Mouse (Mus musculus) c-Kit-positive CD71-positive TER-119-negative erythroid progenitor cells, embryonic 14.5 days (primary cell): ENCODE results near the gene As3mt.
"Not testable (repeated sequence)": the region's sequence is repeated elsewhere in the genome, so short reads cannot be mapped to it uniquely, and the experiment has no call there.

Experiments used
- DNase-seq: peaks from one replicate; pipeline ENCODE4 v3.0.0-alpha.2; 2013; ENCODE audit warnings: low read depth

Gene As3mt

GRCm38 (mm10) chr19:46752235-46752634, 45.0 kb downstream of the As3mt start:
- DNase-seq, result no peak

DNA sequence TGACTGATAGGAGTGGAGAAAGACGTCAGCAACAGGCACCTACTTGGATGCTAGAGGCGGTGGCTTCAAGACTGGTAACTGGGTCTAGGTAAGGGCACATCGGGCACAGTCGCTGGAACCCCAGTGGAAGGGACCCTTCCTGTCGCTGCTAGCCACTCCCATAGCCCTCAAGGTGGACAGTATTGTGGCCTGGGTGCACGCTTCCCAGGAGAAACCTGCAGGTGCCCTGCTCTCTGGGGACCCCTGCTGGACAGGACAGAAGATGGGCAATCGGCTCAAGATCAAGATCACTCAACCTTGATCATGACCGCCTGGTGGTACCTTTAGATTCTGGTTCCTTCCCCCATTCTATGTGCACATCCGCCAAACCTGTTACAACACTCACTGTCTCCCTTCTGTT, 47.8 kb downstream of the As3mt start:
- DNase-seq, result no peak

DNA sequence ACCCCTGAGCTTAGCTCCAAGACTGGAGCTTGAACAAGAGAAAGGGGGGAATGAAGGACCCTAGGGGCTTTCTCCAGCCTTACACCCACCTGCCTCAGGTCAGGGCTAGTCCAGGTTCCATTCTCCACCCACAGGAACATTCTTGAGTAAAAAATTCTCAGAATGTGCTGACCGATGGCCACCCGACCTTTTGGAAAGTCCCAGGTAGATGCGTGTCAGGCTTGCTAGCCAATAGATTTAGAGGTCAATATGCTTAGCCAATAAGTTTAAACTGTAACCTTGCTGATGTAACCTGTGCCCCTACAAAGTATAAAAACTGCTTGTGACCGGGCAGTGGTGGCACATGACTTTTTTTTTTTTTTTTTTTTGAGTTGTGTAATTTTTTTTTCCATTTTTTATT, 49.0 kb downstream of the As3mt start:
- DNase-seq, result no peak

DNA sequence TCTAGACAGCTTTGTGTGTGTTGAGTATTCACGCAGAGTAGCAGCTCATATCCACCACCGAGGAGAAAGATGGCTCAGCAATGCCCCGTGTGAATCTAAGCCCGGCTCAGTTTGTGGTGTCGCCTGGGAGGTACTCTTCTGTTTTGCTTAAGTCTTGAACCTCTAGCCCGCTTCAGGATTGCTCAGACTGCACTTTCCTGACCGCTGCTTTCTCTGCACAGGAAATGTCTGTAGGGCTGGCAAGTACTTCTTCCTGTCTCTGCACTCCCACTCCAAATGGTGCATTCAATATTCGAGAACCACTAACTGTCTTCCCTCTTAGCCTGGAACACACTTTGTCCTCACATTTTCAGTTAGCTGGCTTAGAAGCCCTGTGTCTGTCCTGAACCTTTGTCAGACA, 51.8 kb downstream of the As3mt start:
- no peak for DNase-seq

DNA sequence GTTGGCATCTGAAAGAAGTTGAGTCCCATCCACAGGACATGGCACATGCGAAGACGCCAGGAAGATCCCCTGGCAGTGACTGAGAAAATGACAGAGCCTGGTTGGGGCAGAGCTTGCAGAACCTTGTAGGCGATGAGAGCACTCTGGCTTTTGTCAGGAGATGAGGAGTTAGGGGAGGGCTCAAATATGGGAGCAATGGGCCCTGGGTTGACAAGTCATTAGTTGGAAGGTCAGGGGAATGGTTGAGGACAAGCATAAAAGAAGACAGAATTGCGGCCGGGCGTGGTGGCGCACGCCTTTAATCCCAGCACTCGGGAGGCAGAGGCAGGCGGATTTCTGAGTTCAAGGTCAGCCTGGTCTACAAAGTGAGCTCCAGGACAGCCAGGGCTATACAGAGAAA, 52.7 kb downstream of the As3mt start:
- DNase-seq, result not testable (repeated sequence)

- peak; percentile 80 for DNase-seq
Observed at GRCm38 (mm10) chr19:46760375-46761160, 53.3 kb downstream of the As3mt start.

DNA sequence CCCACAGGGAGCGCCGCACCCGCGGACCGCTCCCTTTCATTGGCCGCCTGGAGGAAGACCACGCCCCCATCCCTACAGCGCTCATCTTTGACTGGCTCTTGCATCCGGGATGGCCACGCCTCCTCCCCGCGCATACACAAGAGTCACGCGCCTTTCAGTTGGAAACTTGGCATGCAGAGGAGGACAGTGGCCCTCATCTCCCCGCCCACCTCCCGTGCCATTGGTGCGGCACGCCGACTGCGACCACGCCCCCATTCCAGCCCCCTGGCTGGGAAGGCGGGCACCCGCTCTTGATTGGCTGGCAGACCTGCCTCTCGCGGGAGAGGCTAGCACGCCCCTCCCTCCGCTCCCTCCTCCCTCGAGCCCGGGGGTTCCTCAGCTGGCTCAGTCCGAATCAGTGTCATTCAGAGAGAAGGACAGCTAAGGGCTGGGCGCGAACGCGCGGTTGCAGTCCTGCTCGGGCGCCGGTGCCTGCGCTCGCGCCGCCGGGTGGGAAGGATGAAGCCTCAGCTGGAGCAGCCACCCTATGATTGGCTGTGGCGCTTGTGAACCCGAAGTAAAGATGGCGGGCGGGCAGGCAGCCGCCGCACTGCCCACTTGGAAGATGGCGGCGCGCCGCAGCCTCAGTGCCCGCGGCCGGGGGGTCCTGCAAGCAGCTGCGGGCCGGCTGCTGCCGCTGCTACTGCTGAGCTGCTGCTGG, 54.1 kb downstream of the As3mt start, which contains the start of gene Cnnm2:
Cnnm2 (plus strand) TSS at position 350 of the 700 bp plus-strand sequence.
- peak; percentile 100 for DNase-seq

DNA sequence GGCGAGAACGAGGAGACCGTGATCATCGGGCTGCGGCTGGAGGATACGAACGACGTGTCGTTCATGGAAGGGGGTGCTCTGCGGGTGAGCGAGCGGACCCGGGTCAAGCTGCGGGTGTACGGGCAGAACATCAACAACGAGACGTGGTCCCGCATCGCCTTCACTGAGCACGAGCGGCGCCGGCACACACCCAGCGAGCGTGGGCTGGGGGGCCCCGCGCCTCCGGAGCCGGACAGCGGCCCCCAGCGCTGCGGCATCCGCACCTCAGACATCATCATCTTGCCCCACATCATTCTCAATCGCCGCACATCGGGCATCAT, 54.7 kb downstream of the As3mt start:
- no peak for DNase-seq

DNA sequence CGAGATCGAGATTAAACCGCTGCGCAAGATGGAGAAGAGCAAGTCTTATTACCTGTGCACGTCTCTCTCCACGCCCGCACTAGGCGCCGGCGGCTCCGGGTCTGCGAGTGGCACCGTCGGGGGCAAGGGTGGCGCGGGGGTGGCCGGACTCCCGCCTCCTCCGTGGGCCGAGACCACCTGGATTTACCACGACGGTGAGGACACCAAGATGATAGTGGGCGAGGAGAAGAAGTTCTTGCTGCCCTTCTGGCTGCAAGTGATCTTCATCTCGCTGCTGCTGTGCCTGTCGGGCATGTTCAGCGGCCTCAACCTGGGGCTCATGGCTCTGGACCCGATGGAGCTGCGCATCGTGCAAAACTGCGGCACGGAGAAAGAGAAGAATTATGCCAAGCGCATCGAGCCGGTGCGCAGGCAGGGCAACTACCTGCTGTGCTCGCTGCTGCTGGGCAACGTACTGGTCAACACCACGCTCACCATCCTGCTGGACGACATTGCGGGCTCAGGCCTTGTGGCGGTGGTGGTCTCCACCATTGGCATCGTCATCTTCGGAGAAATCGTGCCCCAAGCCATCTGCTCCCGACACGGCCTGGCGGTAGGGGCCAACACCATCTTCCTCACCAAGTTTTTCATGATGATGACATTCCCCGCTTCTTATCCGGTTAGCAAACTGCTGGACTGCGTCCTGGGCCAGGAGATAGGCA, 55.2 kb downstream of the As3mt start:
- no peak for DNase-seq

- no peak for DNase-seq
Observed at GRCm38 (mm10) chr19:46762992-46763342, 55.7 kb downstream of the As3mt start.

DNA sequence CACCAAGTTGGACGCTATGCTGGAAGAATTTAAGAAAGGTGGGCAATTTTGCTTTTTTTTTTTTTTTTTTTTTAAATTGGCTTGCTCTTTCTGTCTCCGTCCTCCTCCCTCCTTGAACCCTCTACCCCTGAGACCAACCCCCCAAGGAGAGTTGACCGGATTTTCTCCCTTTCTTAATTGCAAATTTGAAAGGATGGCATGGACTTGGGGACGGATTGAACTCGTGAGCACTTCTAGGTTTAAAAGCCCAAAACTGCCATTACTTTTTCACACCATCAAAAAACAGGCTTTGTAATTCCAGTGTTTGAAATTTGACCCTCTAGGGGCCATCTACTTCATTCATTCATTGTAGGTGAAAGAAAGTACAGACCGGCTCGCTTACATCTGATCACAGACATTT, 56.1 kb downstream of the As3mt start:
- DNase-seq, result no peak

DNA sequence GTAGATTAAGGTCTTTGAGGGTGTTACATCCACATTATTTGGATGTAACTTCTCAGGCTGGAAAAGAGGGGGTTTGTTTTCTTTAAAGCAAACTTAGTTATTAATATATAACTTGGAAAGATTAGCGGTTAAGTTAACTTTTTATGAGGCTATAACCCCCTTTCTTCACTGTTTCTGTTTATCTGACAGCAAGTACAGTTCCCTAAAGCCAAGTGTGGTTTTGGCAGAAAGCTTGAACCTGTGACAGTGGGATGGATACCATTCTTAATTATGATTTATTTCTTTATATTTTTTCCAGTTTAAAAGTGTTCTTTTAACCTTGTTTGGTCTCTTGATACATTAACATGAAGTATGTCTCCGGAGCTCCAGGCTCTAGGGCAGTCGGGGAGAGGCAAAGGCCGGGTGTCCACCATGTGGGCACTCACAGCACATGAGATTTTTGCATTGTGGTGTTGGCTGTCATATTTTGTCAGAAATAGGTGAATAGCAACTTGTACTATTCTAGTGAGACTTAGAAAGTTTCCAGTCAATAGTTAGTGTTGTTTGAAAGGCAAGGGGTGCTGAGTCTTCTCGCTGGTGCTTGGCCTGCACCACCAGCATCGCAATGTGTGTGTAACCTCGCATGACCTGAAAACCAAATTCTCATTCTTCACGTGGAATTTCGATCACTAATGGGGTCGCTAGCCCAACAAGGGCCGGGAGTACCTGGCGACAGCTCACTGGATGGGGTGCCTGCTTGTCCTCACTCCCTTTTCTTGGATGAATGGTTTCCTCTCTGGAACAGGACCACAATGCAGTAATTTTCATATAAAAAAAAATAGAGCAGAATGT, 56.9 kb downstream of the As3mt start:
- DNase-seq, result no peak

- DNase-seq, result no peak
Observed at GRCm38 (mm10) chr19:46764763-46765117, 57.5 kb downstream of the As3mt start.

- DNase-seq, result peak; percentile 40
Observed at GRCm38 (mm10) chr19:46766125-46766524, 58.9 kb downstream of the As3mt start.

DNA sequence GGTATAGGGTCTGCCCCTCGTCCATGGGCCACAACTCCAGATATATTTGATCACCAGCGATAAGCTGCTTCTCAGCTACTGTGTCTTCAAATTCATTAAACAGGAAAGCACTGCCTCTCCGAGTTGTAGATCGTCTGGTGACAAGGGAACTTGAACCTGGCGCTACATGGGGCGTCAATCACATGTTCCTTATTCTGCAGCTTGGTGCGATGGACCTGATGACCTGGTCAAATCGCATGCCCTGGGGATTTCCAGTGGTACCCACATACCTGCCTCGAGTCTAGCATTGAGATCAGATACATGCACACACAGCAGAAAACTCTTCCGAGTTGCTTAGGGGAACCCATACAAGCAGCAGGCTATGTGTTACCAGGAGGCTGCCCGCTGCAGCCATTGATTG, 62.5 kb downstream of the As3mt start:
- no peak for DNase-seq

- no peak for DNase-seq
Observed at GRCm38 (mm10) chr19:46771801-46772200, 64.5 kb downstream of the As3mt start.

DNA sequence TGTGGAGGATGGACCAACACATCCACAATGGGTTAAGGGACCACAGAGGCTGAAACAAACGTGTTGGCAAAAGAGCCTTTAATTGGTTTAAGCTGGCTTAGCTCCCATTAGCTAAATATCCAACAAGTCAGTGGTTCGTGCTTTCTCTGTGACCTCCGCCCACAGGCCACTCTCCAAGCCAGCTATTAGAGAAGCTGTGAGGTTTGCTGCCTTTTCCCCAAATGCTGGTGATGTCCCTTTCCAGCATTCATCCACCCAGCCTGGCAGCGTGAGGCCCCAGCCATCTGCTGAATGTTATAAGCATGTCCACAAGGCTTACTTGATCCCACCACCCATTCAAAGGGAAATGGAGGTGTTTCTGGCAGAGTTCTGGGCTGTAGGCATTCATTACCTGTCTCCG, 69.1 kb downstream of the As3mt start:
- no peak for DNase-seq

DNA sequence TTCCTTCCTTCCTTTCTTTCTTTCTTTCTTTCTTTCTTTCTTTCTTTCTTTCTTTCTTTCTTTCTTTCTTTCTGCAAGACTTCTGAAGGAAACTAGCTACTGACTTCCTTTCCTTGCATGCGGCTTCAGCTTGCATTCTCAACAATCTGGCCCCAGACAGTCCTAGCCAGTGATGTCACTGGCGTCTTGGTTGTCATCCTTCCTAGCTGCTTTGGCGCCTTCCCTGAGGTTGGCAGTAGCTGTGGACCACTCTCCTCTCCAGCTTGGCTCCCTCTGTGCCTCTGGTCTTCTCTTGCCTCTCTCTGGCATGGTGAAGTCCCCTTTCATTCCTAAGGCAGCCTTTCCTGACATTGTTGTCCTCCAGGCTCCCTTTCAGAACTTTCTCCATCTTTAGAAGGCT, 69.6 kb downstream of the As3mt start:
- no peak for DNase-seq

DNA sequence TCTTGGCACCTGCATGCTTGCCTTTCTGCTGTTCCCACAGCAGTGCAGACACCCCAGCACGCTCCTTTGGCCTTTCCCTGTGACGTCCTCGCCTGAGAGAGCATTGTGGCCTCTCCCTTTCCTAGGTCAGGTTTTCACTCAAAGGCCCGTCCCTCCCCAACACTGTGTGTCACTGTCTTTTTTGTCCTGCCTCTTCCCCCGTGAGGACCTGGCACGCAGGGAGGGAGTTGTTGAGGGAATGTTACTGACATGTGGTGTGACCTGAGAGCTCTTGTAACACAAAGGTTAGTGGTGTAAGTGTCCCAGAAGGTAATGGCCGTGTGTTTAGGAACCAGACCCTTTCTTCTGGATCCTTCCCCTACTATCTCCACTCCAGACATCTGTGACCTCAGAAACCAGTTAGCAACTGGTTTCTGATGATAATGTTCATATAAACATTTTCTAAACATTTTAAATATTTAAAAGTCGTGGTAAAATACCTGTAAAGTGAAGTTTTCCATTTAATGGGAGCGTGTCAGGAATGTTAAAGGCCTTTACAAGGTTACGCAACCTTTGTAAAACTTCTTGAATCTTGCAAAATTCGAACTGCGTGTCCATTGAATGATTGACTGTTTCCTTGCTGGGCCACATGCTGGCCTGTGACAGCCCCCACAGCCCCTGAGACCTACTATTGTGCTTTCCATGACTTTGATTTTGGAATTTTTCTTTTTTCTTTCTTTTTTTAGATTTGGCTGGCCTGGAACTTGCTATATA, 70.8 kb downstream of the As3mt start:
- no peak for DNase-seq

DNA sequence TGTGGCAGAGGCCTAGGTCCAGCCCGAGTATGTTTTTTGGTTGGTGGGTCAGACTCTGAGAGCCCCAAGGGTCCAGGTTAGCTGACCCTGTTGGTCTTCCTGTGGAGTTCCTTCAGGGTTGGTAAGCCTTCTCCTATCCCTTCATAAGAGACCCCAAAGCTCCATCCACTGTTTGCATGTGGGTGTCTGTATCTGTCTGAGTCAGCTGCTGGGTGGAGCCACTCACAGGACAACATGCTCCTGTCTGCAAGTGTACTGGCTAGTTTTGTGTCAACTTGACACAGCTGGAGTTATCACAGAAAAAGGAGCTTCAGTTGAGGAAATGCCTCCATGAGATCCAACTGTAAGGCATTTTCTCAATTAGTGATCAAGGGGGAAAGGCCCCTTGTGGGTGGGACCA, 71.9 kb downstream of the As3mt start:
- peak; percentile 49 for DNase-seq

DNA sequence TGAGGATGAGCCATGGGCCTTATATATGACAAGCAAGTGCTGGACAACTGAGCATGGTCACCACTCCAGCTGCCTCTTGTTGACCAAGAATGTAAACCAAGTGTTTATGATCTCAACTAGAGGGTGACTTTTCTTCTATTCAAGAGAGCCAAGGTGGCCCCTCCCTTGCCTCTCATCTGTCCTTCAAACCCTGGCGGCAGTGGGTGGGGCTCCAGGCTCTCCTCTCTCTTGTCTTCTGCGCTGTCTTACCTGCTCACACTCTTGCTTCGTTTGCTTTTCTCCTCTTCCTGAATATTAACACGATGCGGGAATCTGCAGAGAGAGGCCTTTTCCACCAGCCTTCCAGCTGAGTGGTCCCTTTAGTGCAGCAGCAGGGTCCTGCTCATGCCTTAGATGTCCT, 76.8 kb downstream of the As3mt start:
- DNase-seq, result no peak

DNA sequence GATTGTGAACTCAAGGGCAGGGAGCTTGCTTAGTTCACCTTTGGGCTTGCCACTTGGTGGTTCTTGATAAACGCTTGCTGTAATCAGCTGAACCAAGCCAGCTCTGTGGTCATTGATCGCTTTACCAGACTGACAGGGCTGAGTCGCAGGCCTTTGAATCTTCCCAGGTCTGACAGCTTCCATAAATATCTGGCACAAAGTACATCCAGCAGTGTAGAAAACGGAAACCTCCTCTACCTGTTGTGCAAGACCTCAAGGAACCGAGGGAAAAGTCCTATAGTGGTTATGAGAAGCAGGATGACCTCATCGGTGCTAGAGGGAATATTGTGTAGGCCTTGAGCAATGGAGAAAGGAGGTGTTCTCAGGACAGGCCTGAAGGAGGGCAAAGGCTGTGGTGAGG, 77.2 kb downstream of the As3mt start:
- no peak for DNase-seq
